ENCODE assay signal across 20 mouse cellular contexts in the genomic region with DNA sequence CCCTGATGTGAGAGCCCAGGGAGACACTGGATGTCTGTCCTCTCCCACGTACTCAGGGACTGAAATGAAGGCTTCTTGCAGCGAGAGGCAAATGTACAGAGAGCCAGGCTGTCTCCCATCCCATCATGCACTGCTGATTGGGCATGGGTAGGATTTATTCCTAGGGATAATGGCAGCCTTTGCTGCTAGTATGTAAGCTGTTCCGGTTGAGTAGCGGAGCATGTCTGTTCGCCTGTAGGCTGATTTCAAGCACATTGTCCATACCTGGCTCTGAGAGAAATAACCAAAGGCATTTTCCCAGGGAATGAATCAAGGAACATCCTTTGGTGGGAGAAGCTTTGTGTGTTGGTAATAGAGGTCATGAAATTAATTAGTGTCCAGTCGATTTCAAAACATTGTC.
A peak's percentile ranks its signal among the peaks of the same experiment; 100 is the strongest.
DNase-seq lines count a peak whose midpoint lies in the region; ATAC-seq and TF ChIP-seq lines count a peak whose summit lies in the region.
"Had no signal": no experiment of that assay in that cellular context is flagged by ENCODE, and none has a peak within 500 bp of the region (broad histone marks: within the 10 kb centered on the region; RNA-seq: fewer than 3 reads in every experiment).

No protein-coding gene starts in this region.

- no peak overlapping the region for H3K27ac ChIP-seq in kidney, adult 2 months (ENCODE audit: insufficient read depth, low read depth, low read length)
- H3K27ac ChIP-seq in kidney, embryonic 14.5 days (ENCODE audit: low read depth, low read length), result no peak overlapping the region
- H3K27ac ChIP-seq in liver, embryonic 12.5 days, result no peak overlapping the region
- no peak overlapping the region for H3K27ac ChIP-seq in liver, postnatal 0 days (ENCODE audit: low read depth)
- H3K27ac ChIP-seq in midbrain, embryonic 13.5 days, result peak overlapping the region; percentile 70
- H3K27ac ChIP-seq: left cerebral cortex, adult 2 months; limb, embryonic 12.5 days; stomach, embryonic 15.5 days had no signal

- peak; percentile 33 for DNase-seq in kidney, adult 2 months
- DNase-seq in liver, postnatal 0 days, result no peak
- peak; percentile 54 for DNase-seq in brain, embryonic 14.5 days (ENCODE audit: low read depth)
- DNase-seq in urinary bladder, adult 18-20 months (ENCODE audit: low spot score in 2 of 2), result no peak
- DNase-seq: adrenal gland, adult 2 months; B cell, adult 2 months; cerebellum, adult 9-10 months; gastrocnemius, postnatal 10 days; heart, adult 11 months; layer of hippocampus, adult 9-11 months; thymus, adult 2 months had no signal

- peaks cover 10% of the 10 kb centered on the region; the same call in 1 of the 2 replicates for H3K4me1 ChIP-seq in kidney, adult 2 months (ENCODE audit: control insufficient read depth, insufficient read depth, low read length)
- H3K4me1 ChIP-seq in kidney, embryonic 14.5 days (ENCODE audit: control insufficient read depth, insufficient read depth, low read length), result peaks cover 15% of the 10 kb centered on the region
- H3K4me1 ChIP-seq in liver, embryonic 12.5 days, result peaks cover 24% of the 10 kb centered on the region
- H3K4me1 ChIP-seq in liver, postnatal 0 days (ENCODE audit: insufficient read depth), result peaks cover 4% of the 10 kb centered on the region; the same call in 1 of the 2 replicates
- H3K4me1 ChIP-seq in midbrain, embryonic 13.5 days (replicated peaks), result peaks cover 24% of the 10 kb centered on the region
- H3K4me1 ChIP-seq: stomach, embryonic 15.5 days had no signal

- H3K9me3 ChIP-seq in kidney, embryonic 14.5 days (ENCODE audit: control insufficient read depth, low read length), result no peaks in the 10 kb centered on the region
- H3K9me3 ChIP-seq in liver, embryonic 12.5 days (replicated peaks), result no peaks in the 10 kb centered on the region
- no peaks in the 10 kb centered on the region for H3K9me3 ChIP-seq in liver, postnatal 0 days (ENCODE audit: low read length)
- no peaks in the 10 kb centered on the region for H3K9me3 ChIP-seq in midbrain, embryonic 13.5 days
- H3K9me3 ChIP-seq: heart, embryonic 12.5 days; limb, embryonic 12.5 days; stomach, embryonic 15.5 days had no signal

- H3K27me3 ChIP-seq in kidney, adult 2 months (replicated peaks; ENCODE audit: control insufficient read depth, insufficient read depth, low read length), result no peaks in the 10 kb centered on the region
- H3K27me3 ChIP-seq in kidney, embryonic 14.5 days (ENCODE audit: control insufficient read depth, insufficient read depth, low read length), result no peaks in the 10 kb centered on the region
- H3K27me3 ChIP-seq in liver, embryonic 12.5 days (replicated peaks), result no peaks in the 10 kb centered on the region
- H3K27me3 ChIP-seq in liver, postnatal 0 days (ENCODE audit: insufficient read depth, low read length), result no peaks in the 10 kb centered on the region
- no peaks in the 10 kb centered on the region for H3K27me3 ChIP-seq in midbrain, embryonic 13.5 days
- H3K27me3 ChIP-seq: heart, embryonic 12.5 days; limb, embryonic 12.5 days; stomach, embryonic 15.5 days had no signal

- no peak overlapping the region for H3K9ac ChIP-seq in kidney, embryonic 14.5 days (ENCODE audit: low read depth, low read length)
- no peak overlapping the region for H3K9ac ChIP-seq in liver, embryonic 12.5 days
- no peak overlapping the region for H3K9ac ChIP-seq in liver, postnatal 0 days (replicated peaks)
- no peak overlapping the region for H3K9ac ChIP-seq in midbrain, embryonic 13.5 days (replicated peaks)
- H3K9ac ChIP-seq: heart, embryonic 12.5 days; limb, embryonic 12.5 days; stomach, embryonic 15.5 days had no signal

- TF ChIP-seq EP300 in liver, postnatal 0 days (IDR thresholded peaks at IDR 0.05; ENCODE audit: low read depth), result no peak

- H3K4me3 ChIP-seq in kidney, adult 2 months (ENCODE audit: insufficient read depth, low read depth, low read length), result no peak overlapping the region
- no peak overlapping the region for H3K4me3 ChIP-seq in kidney, embryonic 14.5 days (ENCODE audit: low read length)
- H3K4me3 ChIP-seq in liver, embryonic 12.5 days, result no peak overlapping the region
- no peak overlapping the region for H3K4me3 ChIP-seq in liver, postnatal 0 days (ENCODE audit: low read depth, low read length)
- H3K4me3 ChIP-seq in midbrain, embryonic 13.5 days (replicated peaks), result no peak overlapping the region
- H3K4me3 ChIP-seq: heart, embryonic 12.5 days; left cerebral cortex, adult 2 months; limb, embryonic 12.5 days; stomach, embryonic 15.5 days had no signal

- TF ChIP-seq CTCF in kidney, adult 2 months (conservative IDR thresholded peaks at IDR 0.05; ENCODE audit: insufficient read depth, insufficient read length, low read depth, low read length), result no peak
- TF ChIP-seq CTCF in liver, postnatal 0 days (IDR thresholded peaks at IDR 0.05; ENCODE audit: low read depth), result no peak
- TF ChIP-seq CTCF in brain, embryonic 14.5 days (IDR thresholded peaks at IDR 0.05; ENCODE audit: borderline replicate concordance, extremely low read depth, insufficient read depth, insufficient read length), result no peak

- no peak for TF ChIP-seq POLR2A in kidney, adult 2 months (IDR thresholded peaks at IDR 0.05; ENCODE audit: low read depth, low read length)
- TF ChIP-seq POLR2A in brain, embryonic 14.5 days (IDR thresholded peaks at IDR 0.05; ENCODE audit: borderline replicate concordance, extremely low read depth, insufficient read depth, insufficient read length, poor library complexity, severe bottlenecking), result no peak

- H3K36me3 ChIP-seq in kidney, adult 2 months (ENCODE audit: control insufficient read depth, insufficient read depth, low read length), result no peaks in the 10 kb centered on the region; the same call in 1 of the 2 replicates
- H3K36me3 ChIP-seq in kidney, embryonic 14.5 days (ENCODE audit: control insufficient read depth, insufficient read depth, low read length), result peaks cover 35% of the 10 kb centered on the region
- peaks cover 29% of the 10 kb centered on the region for H3K36me3 ChIP-seq in liver, embryonic 12.5 days
- peaks cover 10% of the 10 kb centered on the region for H3K36me3 ChIP-seq in liver, postnatal 0 days (replicated peaks; ENCODE audit: insufficient read depth, low read length)
- H3K36me3 ChIP-seq in midbrain, embryonic 13.5 days, result peaks cover 40% of the 10 kb centered on the region

- ATAC-seq in kidney, embryonic 14.5 days (ENCODE audit: low FRiP score, low TSS enrichment), result no peak
- ATAC-seq in liver, embryonic 12.5 days, result no peak
- no peak for ATAC-seq in liver, postnatal 0 days
- ATAC-seq in midbrain, embryonic 13.5 days, result peak; percentile 57; the same call in 1 of the 2 replicates
- ATAC-seq: forebrain, embryonic 14.5 days; inflammation-experienced regulatory T-cells, adult 6 months had no signal

- H3K4me2 ChIP-seq in kidney, embryonic 14.5 days (replicated peaks; ENCODE audit: low read depth, low read length), result no peak overlapping the region
- peak overlapping the region; percentile 33 for H3K4me2 ChIP-seq in liver, embryonic 12.5 days
- no peak overlapping the region for H3K4me2 ChIP-seq in liver, postnatal 0 days (ENCODE audit: low read depth, low read length)
- no peak overlapping the region for H3K4me2 ChIP-seq in midbrain, embryonic 13.5 days (replicated peaks)
- H3K4me2 ChIP-seq: heart, embryonic 12.5 days; limb, embryonic 12.5 days; stomach, embryonic 15.5 days had no signal

- WGBS in kidney, adult 2 months, result 72% methylated on average over 6 of the region's 6 CpGs
- 71% methylated on average over 6 of the region's 6 CpGs for WGBS in kidney, embryonic 14.5 days
- WGBS in liver, embryonic 12.5 days (ENCODE audit: insufficient replicate concordance), result 81% methylated on average over 6 of the region's 6 CpGs
- 84% methylated on average over 6 of the region's 6 CpGs for WGBS in liver, postnatal 0 days (ENCODE audit: insufficient replicate concordance)
- 54% methylated on average over 6 of the region's 6 CpGs for WGBS in midbrain, embryonic 13.5 days

Comparison
In these comparisons a context has a peak if more than half of its experiments do, and no peak if none do; other contexts are left out.
1. DNase-seq: peak in kidney, adult 2 months (single experiment) and brain, embryonic 14.5 days (single experiment); none in liver, postnatal 0 days (single experiment) and urinary bladder, adult 18-20 months (0 of 2).